Mouse (Mus musculus) stomach, embryonic 15.5 days (tissue): ENCODE data around the gene Hddc3. TPM values are rescaled to one million over a fixed set of nuclear protein-coding genes. Genes with fewer than 3 reads are reported as not detected.
A peak's percentile ranks its signal among the peaks of the same experiment; 100 is the strongest.
"Not testable (repeated sequence)": the region's sequence is repeated elsewhere in the genome, so short reads cannot be mapped to it uniquely, and the experiment has no call there.

Experiments
- ATAC-seq: fragments of 200-750 bp; cut with Nextera tagmentation; 2 replicates; pipeline ENCODE4 v1.8.0; 2017; ENCODE audit warnings: low read depth, moderate number of reproducible peaks, moderate TSS enrichment; ENCODE audit not compliant: insufficient read depth, low FRiP score
- H3K27ac ChIP-seq: fragments of 300-500 bp; sonication (generic); 2 replicates; pipeline ENCODE4 v1.5.1; 2015; ENCODE audit warnings: mild to moderate bottlenecking, inconsistent platforms
- H3K27me3 ChIP-seq: fragments of 300-500 bp; sonication (generic); replicated peaks from 2 replicates; pipeline ENCODE4 v1.6.1; 2015; ENCODE audit warnings: inconsistent platforms
- H3K36me3 ChIP-seq: fragments of 300-500 bp; sonication (generic); 2 replicates; pipeline ENCODE4 v1.6.1; 2015; ENCODE audit warnings: inconsistent platforms
- H3K4me1 ChIP-seq: fragments of 300-500 bp; sonication (generic); 2 replicates; pipeline ENCODE4 v1.6.1; 2015; ENCODE audit warnings: inconsistent platforms
- H3K4me2 ChIP-seq: fragments of 300-500 bp; sonication (generic); 2 replicates; pipeline ENCODE4 v1.6.1; 2015; ENCODE audit warnings: mild to moderate bottlenecking, inconsistent platforms
- H3K4me3 ChIP-seq: fragments of 300-500 bp; sonication (generic); replicated peaks from 2 replicates; pipeline ENCODE4 v1.5.1; 2015; ENCODE audit warnings: inconsistent platforms
- H3K9ac ChIP-seq: fragments of 300-500 bp; sonication (generic); 2 replicates; pipeline ENCODE4 v1.6.1; 2015; ENCODE audit warnings: inconsistent platforms
- H3K9me3 ChIP-seq: fragments of 300-500 bp; sonication (generic); 2 replicates; pipeline ENCODE4 v1.6.1; 2016; ENCODE audit warnings: inconsistent platforms
- WGBS: fragments of 180-500 bp; shearing (Covaris S2); methylation state at CpG from one replicate; pipeline ENCODE4 v1.1.7; 2015; 5-methylcytosine and 5-hydroxymethylcytosine counted together
- polyA plus RNA-seq: library from polyadenylated mRNA; unstranded; fragments of >200 nt; fragmentation: Nextera tagmentation; extraction: Ambion mirVana; gene quantifications from 2 replicates; pipeline ENCODE4 v1.2.1, GENCODE M21; 2015

Gene Hddc3
- polyA plus RNA-seq, 1 experiment from 2014 or later: 16.4 TPM

DNA sequence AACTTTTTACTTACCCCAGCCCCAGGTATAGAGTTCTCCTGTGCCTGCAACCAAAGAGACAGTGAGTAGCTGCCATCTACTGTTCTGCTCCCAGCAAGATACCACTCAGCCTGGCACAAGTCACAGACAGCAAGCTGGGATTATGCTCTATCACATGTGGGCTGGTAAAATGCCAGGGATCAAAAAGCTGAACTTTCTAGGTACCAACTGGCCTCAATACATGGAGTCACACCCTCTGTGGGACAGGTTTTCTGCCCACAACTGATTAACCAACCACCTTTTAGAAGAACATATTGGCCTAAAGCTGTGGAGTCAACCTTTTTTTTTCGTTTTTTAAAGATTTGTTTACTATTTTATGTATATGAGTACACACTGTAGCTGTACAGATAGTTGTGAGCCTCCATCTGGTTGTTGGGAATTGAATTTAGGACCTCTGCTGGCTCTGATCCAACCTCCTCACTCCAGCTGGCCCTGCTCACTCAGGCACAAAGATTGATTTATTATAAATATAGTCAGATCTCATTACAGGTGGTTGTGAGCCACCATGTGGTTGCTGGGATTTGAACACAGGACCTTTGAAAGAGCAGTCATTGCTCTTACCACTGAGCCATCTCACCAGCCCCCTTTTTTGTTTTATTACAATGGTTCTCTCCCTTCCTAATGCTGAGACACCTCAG, 25.3 kb upstream of the Hddc3 start:
- no peak for ATAC-seq
- 55% methylated on average over 1 of the region's 1 CpGs for WGBS
- H3K36me3 ChIP-seq: peaks cover 34% of the 10 kb centered on the region

DNA sequence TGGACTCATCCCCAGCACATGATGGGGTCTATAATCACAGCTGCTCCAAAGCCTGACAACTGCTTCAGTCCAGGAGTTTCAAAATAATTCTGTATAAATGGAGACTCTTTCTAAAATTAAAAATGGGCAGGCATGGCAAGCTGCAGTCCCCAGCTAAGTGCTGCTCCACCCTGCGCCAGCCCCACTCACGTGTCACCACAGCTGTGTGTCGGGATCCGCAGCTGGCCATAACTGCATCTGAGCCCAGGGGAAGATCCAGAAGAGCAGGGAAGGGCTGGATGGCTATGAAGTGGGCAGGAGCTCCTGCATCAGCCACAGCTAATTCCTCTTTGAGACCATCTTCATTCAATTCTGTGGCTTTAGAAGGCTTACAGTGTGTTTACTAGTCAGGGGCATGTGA, 24.2 kb upstream of the Hddc3 start:
- Histone ChIP-seq H3K4me3 (no peak overlapping the region), H3K9me3 (no peaks in the 10 kb centered on the region), H3K4me2 (no peak overlapping the region), H3K4me1 (no peaks in the 10 kb centered on the region; the same call in 1 of the 2 replicates), H3K27ac (no peak overlapping the region), H3K36me3 (peaks cover 24% of the 10 kb centered on the region), H3K9ac (no peak overlapping the region), H3K27me3 (no peaks in the 10 kb centered on the region)
- no peak for ATAC-seq
- WGBS: 87% methylated on average over 4 of the region's 4 CpGs

More for the DNA sequence above, 25.3 kb upstream of the Hddc3 start:
- no peak overlapping the region for H3K4me3 ChIP-seq
- no peak overlapping the region for H3K27ac ChIP-seq
- H3K27me3 ChIP-seq: no peaks in the 10 kb centered on the region
- H3K4me2 ChIP-seq: no peak overlapping the region
- H3K9ac ChIP-seq: no peak overlapping the region
- H3K9me3 ChIP-seq: no peaks in the 10 kb centered on the region
- no peaks in the 10 kb centered on the region; the same call in 1 of the 2 replicates for H3K4me1 ChIP-seq

DNA sequence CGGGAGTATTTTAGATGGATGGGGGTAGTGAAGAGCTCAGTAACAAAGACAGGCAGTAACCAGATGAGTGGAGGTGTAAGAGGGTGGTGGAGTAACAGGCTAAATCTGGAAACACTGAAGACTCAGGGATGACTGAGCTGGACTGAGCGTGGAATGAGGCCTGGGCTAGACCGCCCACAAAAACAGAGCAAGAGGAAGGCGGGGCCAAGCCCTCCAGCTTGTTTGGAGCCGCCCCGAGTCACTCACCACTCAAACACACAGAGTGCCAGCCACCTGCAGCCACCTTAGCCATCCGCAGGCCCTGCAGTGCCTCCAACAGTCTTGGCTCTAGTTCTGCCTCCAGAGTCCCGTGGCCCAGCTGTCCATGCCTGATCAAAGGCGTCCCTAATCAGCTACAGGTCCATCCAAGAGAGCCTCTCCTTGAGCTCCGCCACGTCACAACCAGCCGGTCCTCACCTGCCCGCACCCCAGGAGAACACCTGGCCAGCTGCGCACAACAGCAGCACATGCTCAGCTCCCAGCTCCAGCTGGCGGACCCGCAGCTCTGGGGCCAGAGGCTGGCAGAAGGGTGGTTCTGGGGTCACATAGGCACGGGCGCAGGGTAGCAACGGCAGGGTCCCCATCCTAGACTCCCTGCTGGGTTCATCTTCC, 22.9 kb upstream of the Hddc3 start:
- no peaks in the 10 kb centered on the region for H3K27me3 ChIP-seq
- no peak for ATAC-seq
- no peak overlapping the region for H3K9ac ChIP-seq
- no peak overlapping the region for H3K27ac ChIP-seq
- no peak overlapping the region for H3K4me3 ChIP-seq
- H3K9me3 ChIP-seq: no peaks in the 10 kb centered on the region
- no peak overlapping the region for H3K4me2 ChIP-seq
- H3K4me1 ChIP-seq: no peaks in the 10 kb centered on the region; the same call in 1 of the 2 replicates
- WGBS: 77% methylated on average over 18 of the region's 19 CpGs
- H3K36me3 ChIP-seq: peaks cover 12% of the 10 kb centered on the region

GRCm38 (mm10) chr7:80323336-80323735, 19.6 kb upstream of the Hddc3 start:
- ATAC-seq: no peak
- Histone ChIP-seq H3K9me3 (no peaks in the 10 kb centered on the region), H3K4me3 (peak overlapping the region; percentile 64), H3K27me3 (no peaks in the 10 kb centered on the region), H3K9ac (peak overlapping the region; percentile 40), H3K4me1 (no peaks in the 10 kb centered on the region; the same call in 1 of the 2 replicates), H3K36me3 (peaks cover 26% of the 10 kb centered on the region), H3K4me2 (peak overlapping the region; percentile 60), H3K27ac (peak overlapping the region; percentile 91; the same call in 1 of the 2 replicates)
- 11% methylated on average over 8 of the region's 8 CpGs for WGBS

DNA sequence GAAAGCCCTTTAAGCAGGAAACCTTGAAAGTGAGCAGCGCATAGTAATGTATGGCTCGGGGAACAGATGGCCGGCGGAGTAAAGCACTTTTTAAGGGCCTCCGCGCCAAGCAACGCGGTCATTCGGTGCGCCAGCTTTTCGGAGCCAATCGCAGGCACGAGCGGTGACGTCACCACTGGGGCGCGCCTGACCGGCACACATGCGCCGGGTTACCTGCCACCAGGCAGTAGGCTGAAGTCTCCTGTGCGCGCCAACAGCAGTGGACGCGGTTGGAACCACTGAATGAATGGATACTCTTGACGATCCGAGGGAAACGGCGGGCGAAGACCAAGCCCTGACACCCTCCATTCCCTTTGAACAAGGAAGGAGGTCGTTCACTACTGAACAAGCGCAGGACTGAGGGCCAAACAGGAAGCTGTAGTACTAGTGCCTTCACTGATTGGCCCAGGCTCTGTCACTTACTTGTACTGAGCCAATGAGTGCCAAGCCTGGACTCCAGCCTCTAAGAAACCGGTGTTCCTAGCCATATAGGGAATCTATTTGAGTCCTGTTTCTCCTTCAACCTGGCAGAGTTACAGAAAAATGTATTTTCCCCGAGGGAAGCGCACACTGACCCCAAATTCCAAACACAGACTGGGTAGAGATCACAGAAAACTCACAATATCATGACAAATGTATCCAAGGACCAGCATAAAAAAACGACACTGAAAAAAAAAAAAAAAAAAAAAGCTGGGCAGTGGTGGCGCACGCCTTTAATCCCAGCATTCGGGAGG, 18.7 kb upstream of the Hddc3 start, which contains the start of gene Rccd1:
Rccd1 (minus strand) TSS at position 412 of the 773 bp plus-strand sequence.
- 1% methylated on average over 38 of the region's 38 CpGs for WGBS
- H3K27ac ChIP-seq: peak within 1 kb of the TSS; percentile 91
- H3K4me1 ChIP-seq: no peaks in the 10 kb centered on the region; the same call in 1 of the 2 replicates
- peak within 1 kb of the TSS; percentile 60 for H3K4me2 ChIP-seq
- H3K9me3 ChIP-seq: no peaks in the 10 kb centered on the region
- H3K4me3 ChIP-seq: peak within 1 kb of the TSS; percentile 64
- peaks cover 30% of the 10 kb centered on the region for H3K36me3 ChIP-seq
- peak; percentile 99 for ATAC-seq
- H3K9ac ChIP-seq: peak within 1 kb of the TSS; percentile 40
- H3K27me3 ChIP-seq: no peaks in the 10 kb centered on the region

DNA sequence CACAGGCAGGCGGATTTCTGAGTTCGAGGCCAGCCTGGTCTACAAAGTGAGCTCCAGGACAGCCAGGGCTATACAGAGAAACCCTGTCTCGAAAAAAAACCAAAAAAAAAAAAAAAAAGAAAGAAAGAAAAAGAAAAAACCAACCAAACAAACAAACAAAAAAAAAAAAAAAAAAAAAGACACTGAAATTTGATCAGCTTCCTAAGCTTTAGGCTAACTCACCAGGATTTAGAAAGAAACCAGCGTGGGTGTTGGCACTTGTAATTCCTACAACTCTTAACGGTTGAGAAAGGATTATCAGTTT, 18.1 kb upstream of the Hddc3 start:
- H3K9ac ChIP-seq, H3K9me3 ChIP-seq, H3K4me1 ChIP-seq, H3K27me3 ChIP-seq, ATAC-seq: not testable (repeated sequence)
- 40% methylated on average over 4 of the region's 5 CpGs for WGBS
- peak overlapping the region; percentile 60 for H3K4me2 ChIP-seq
- H3K4me3 ChIP-seq: peak overlapping the region; percentile 64
- H3K36me3 ChIP-seq: peaks cover 35% of the 10 kb centered on the region
- peak overlapping the region; percentile 91 for H3K27ac ChIP-seq

DNA sequence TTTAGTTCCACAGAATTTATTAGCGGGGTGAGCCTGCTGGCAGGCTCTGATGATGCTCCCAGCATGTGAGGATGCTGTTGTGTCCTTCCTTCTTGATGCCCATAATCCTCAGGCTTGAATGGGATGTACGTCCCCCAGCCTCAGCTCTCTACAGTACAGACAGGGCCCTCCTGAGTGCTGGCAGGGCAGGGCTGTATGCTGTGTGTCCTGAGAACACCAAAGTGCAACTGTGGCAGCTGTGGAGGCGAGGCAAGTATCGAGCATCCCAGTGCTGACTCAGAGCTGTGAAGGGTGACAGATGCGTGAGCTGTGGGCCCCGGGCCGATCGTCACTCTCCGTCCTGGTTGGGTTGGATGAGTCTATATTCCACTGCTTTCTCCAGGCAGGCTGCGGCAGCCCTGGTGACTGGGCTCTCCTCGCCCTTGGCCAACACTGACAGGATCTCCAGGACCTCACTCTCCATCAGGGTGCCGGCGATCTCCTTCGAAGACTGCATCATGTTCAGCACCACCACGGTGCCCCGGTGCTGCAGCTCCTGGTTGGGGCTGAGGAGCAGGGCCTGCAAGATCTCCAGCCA, 17.5 kb upstream of the Hddc3 start:
- Histone ChIP-seq H3K36me3 (peaks cover 40% of the 10 kb centered on the region), H3K27me3 (no peaks in the 10 kb centered on the region), H3K9ac (no peak overlapping the region), H3K9me3 (no peaks in the 10 kb centered on the region), H3K27ac (peak overlapping the region; percentile 48; the same call in 1 of the 2 replicates), H3K4me1 (no peaks in the 10 kb centered on the region), H3K4me3 (no peak overlapping the region), H3K4me2 (no peak overlapping the region)
- WGBS: 93% methylated on average over 16 of the region's 16 CpGs
- ATAC-seq: no peak

GRCm38 (mm10) chr7:80326076-80326475, 16.8 kb upstream of the Hddc3 start:
- ATAC-seq: no peak
- no peak overlapping the region for H3K9ac ChIP-seq
- H3K27ac ChIP-seq: no peak overlapping the region
- no peaks in the 10 kb centered on the region for H3K27me3 ChIP-seq
- H3K4me3 ChIP-seq: no peak overlapping the region
- WGBS: 95% methylated on average over 19 of the region's 19 CpGs
- no peaks in the 10 kb centered on the region for H3K9me3 ChIP-seq
- H3K4me2 ChIP-seq: no peak overlapping the region
- peaks cover 46% of the 10 kb centered on the region for H3K36me3 ChIP-seq
- no peaks in the 10 kb centered on the region for H3K4me1 ChIP-seq

GRCm38 (mm10) chr7:80330278-80330677, 12.6 kb upstream of the Hddc3 start:
- no peak overlapping the region for H3K4me2 ChIP-seq
- no peaks in the 10 kb centered on the region for H3K27me3 ChIP-seq
- ATAC-seq: no peak
- H3K9ac ChIP-seq: no peak overlapping the region
- H3K27ac ChIP-seq: no peak overlapping the region
- H3K36me3 ChIP-seq: peaks cover 81% of the 10 kb centered on the region
- no peaks in the 10 kb centered on the region for H3K4me1 ChIP-seq
- WGBS: 86% methylated on average over 8 of the region's 8 CpGs
- no peak overlapping the region for H3K4me3 ChIP-seq
- H3K9me3 ChIP-seq: no peaks in the 10 kb centered on the region

DNA sequence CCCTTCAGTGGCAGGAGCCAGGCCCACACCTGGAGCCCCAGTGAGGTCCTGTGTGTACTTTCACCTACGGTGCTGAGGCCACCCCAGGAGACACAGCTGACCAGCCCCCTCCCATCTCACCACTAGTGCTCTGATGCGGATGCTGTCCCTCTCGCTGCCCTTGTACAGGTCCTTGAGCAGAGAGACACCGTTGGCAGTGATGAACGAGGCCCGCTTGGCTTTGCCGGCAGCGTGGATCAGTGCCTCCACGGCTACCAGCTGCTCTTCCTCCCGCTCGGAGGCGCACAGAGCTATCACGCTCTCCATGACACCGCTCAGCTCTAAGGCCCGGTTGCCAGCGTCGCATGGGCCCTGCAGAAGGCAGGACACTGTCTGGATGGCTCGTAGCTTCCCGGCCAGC, 11.5 kb upstream of the Hddc3 start:
- no peaks in the 10 kb centered on the region for H3K27me3 ChIP-seq
- H3K4me2 ChIP-seq: no peak overlapping the region
- no peaks in the 10 kb centered on the region for H3K9me3 ChIP-seq
- 91% methylated on average over 19 of the region's 19 CpGs for WGBS
- no peak overlapping the region for H3K27ac ChIP-seq
- peaks cover 82% of the 10 kb centered on the region for H3K36me3 ChIP-seq
- no peak overlapping the region for H3K9ac ChIP-seq
- H3K4me1 ChIP-seq: no peaks in the 10 kb centered on the region
- no peak for ATAC-seq
- H3K4me3 ChIP-seq: no peak overlapping the region

DNA sequence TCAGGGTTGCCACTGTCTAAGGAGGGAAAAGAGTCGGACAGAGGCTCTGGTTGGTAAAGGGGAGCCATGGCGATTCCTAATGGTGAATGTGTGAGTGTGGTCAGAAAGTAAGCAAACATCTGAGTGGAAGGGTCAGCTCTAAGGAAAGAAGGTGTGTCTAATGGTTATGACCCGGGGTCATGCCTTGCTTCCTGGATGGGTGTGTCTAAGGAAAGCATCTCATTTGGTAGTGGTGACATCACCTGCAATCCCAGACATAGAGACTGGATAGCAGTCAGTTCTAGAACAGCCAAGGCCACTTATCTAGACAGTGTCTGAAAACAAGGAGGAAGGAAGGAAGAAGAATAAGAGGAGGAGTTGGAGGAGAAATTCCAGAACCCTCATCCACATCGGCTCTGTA, 8.1 kb upstream of the Hddc3 start:
- no peak for ATAC-seq
- Histone ChIP-seq H3K36me3 (peaks cover 62% of the 10 kb centered on the region), H3K27me3 (no peaks in the 10 kb centered on the region), H3K4me1 (peaks cover 18% of the 10 kb centered on the region), H3K9me3 (no peaks in the 10 kb centered on the region), H3K27ac (no peak overlapping the region), H3K9ac (no peak overlapping the region), H3K4me3 (no peak overlapping the region), H3K4me2 (no peak overlapping the region)
- WGBS: 89% methylated on average over 4 of the region's 4 CpGs

- H3K36me3 ChIP-seq: peaks cover 42% of the 10 kb centered on the region
- H3K27ac ChIP-seq: no peak overlapping the region
- no peaks in the 10 kb centered on the region for H3K27me3 ChIP-seq
- 88% methylated on average over 3 of the region's 3 CpGs for WGBS
- no peak overlapping the region for H3K9ac ChIP-seq
- H3K4me1 ChIP-seq: peaks cover 25% of the 10 kb centered on the region
- no peak overlapping the region for H3K4me2 ChIP-seq
- no peaks in the 10 kb centered on the region for H3K9me3 ChIP-seq
- no peak for ATAC-seq
- no peak overlapping the region for H3K4me3 ChIP-seq
Observed at GRCm38 (mm10) chr7:80336932-80337331, 6.0 kb upstream of the Hddc3 start.
